Mouse (Mus musculus) urinary bladder, adult 18-20 months (tissue): ENCODE measurements around the gene Med22.
A peak's percentile ranks its signal among the peaks of the same experiment; 100 is the strongest.

ENCODE experiments used
- DNase-seq, 2 experiments: peaks; one replicate each; pipeline ENCODE4 v3.0.0; 2022; ENCODE audit warnings: low spot score in 2 of 2, mixed read lengths in 2 of 2

Med22 gene

GRCm38 (mm10) chr2:26910124-26910993, at the start of gene Med22, which contains the start of gene Rpl7a:
TSS of gene Med22 (minus strand) at chr2:26910677.
TSS of gene Rpl7a (plus strand) at chr2:26910764.
- peak; percentile 99 to 100 for DNase-seq

- no peak for DNase-seq
Measured at GRCm38 (mm10) chr2:26957488-26957859, 47.0 kb upstream of the Med22 start.

GRCm38 (mm10) chr2:26956811-26957487, 46.5 kb upstream of the Med22 start:
- no peak for DNase-seq

- DNase-seq = no peak
Measured at GRCm38 (mm10) chr2:26954735-26955395, 44.4 kb upstream of the Med22 start.

GRCm38 (mm10) chr2:26952866-26953265, 42.4 kb upstream of the Med22 start:
- DNase-seq = no peak

GRCm38 (mm10) chr2:26952193-26952592, 41.7 kb upstream of the Med22 start:
- no peak for DNase-seq

GRCm38 (mm10) chr2:26951346-26951905, 40.9 kb upstream of the Med22 start:
- DNase-seq = no peak

GRCm38 (mm10) chr2:26950411-26950810, 39.9 kb upstream of the Med22 start:
- DNase-seq = no peak

GRCm38 (mm10) chr2:26943253-26943652, 32.8 kb upstream of the Med22 start:
- DNase-seq = no peak

GRCm38 (mm10) chr2:26941539-26941938, 31.1 kb upstream of the Med22 start:
- no peak for DNase-seq

GRCm38 (mm10) chr2:26936425-26936824, 25.9 kb upstream of the Med22 start:
- no peak for DNase-seq

GRCm38 (mm10) chr2:26935286-26935685, 24.8 kb upstream of the Med22 start:
- DNase-seq = no peak

GRCm38 (mm10) chr2:26933304-26934055, 23.0 kb upstream of the Med22 start, which contains the start of the genes Surf4 and Stkld1:
TSS of gene Surf4 (minus strand) at chr2:26933928.
TSS of gene Stkld1 (plus strand) at chr2:26934047.
- peak; percentile 80 to 89 for DNase-seq

GRCm38 (mm10) chr2:26932473-26933303, 22.2 kb upstream of the Med22 start:
- DNase-seq = peak; percentile 20 to 51

- DNase-seq = peak in 1 of 2 experiments; percentile 47
Measured at GRCm38 (mm10) chr2:26930390-26930789, 19.9 kb upstream of the Med22 start.

- DNase-seq = no peak
Measured at GRCm38 (mm10) chr2:26927745-26928476, 17.4 kb upstream of the Med22 start.

GRCm38 (mm10) chr2:26921784-26922183, 11.3 kb upstream of the Med22 start:
- DNase-seq = no peak

GRCm38 (mm10) chr2:26920190-26920855, 9.8 kb upstream of the Med22 start:
- no peak for DNase-seq

GRCm38 (mm10) chr2:26919684-26920083, 9.2 kb upstream of the Med22 start:
- no peak for DNase-seq
